Mouse (Mus musculus) lung, embryonic 16.5 days (tissue): Measurements from ENCODE around the gene Relt. TPM values are rescaled to one million over a fixed set of nuclear protein-coding genes. Genes with fewer than 3 reads are reported as not detected.
A peak's percentile ranks its signal among the peaks of the same experiment; 100 is the strongest.

Source experiments
- ATAC-seq: fragments of 200-750 bp; cut with Nextera tagmentation; 2 replicates; pipeline ENCODE4 v1.8.0; 2017; ENCODE audit warnings: low read depth, mild to moderate bottlenecking, moderate library complexity
- H3K27ac ChIP-seq: fragments of 300-500 bp; sonication (generic); 2 replicates; pipeline ENCODE4 v1.5.1; 2014; ENCODE audit warnings: mild to moderate bottlenecking, control low read depth, low read length
- H3K27me3 ChIP-seq: fragments of 300-500 bp; sonication (generic); 2 replicates; pipeline ENCODE4 v1.6.1; 2014; ENCODE audit warnings: low read depth, low read length, mixed read lengths; ENCODE audit not compliant: control insufficient read depth, insufficient read depth
- H3K36me3 ChIP-seq: fragments of 300-500 bp; sonication (generic); 2 replicates; pipeline ENCODE4 v1.6.1; 2014; ENCODE audit warnings: low read length; ENCODE audit not compliant: control insufficient read depth, insufficient read depth
- H3K4me1 ChIP-seq: fragments of 300-500 bp; sonication (generic); replicated peaks from 2 replicates; pipeline ENCODE4 v1.6.1; 2014; ENCODE audit warnings: low read length, mixed read lengths; ENCODE audit not compliant: control insufficient read depth, insufficient read depth
- H3K4me2 ChIP-seq: fragments of 300-500 bp; sonication (generic); 2 replicates; pipeline ENCODE4 v1.6.1; 2014; ENCODE audit warnings: low read depth, low read length, control low read depth
- H3K4me3 ChIP-seq: fragments of 300-500 bp; sonication (generic); 2 replicates; pipeline ENCODE4 v1.5.1; 2014; ENCODE audit warnings: mild to moderate bottlenecking, low read length, control low read depth
- H3K9ac ChIP-seq: fragments of 300-500 bp; sonication (generic); 2 replicates; pipeline ENCODE4 v1.6.1; 2014; ENCODE audit warnings: low read length, control low read depth
- H3K9me3 ChIP-seq: fragments of 300-500 bp; sonication (generic); 2 replicates; pipeline ENCODE4 v1.6.1; 2016; ENCODE audit warnings: low read length; ENCODE audit not compliant: control insufficient read depth
- WGBS: fragments of 180-500 bp; shearing (Covaris S2); extraction: QIAGEN DNeasy Blood & Tissue Kit; methylation state at CpG from one replicate; pipeline ENCODE4 v1.1.7; 2014; 5-methylcytosine and 5-hydroxymethylcytosine counted together
- polyA plus RNA-seq: library from polyadenylated mRNA; unstranded; fragments of >200 nt; fragmentation: Nextera tagmentation; extraction: Ambion mirVana; gene quantifications from 2 replicates; pipeline ENCODE4 v1.2.1, GENCODE M21; 2015

Relt gene
- polyA plus RNA-seq, 1 experiment from 2014 or later, result 3.8 TPM

DNA sequence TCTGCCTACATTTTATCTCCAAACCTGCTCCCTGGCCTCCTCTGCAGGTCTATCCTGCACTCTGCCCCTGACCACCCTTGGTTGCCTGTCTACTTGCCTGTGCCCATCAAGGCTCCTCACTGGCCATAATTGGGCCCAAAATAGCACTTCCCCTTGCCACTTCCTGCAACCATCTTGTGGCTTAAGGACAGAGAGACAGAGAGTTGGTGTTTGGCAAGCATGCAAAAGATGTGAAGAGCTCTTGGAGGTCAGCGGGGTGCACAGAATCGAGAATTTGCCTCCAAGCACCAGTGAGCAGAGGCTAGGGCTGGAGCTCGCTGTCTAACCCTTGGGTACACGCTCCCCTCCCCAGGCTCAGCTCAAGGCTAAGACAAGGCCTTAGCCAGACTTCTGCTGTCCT is 5.3 kb upstream of the Relt start:
- no peak overlapping the region for H3K4me3 ChIP-seq
- no peak for ATAC-seq
- no peaks in the 10 kb centered on the region for H3K9me3 ChIP-seq
- H3K27me3 ChIP-seq, result no peaks in the 10 kb centered on the region
- H3K36me3 ChIP-seq, result peaks cover 8% of the 10 kb centered on the region
- no peak overlapping the region for H3K4me2 ChIP-seq
- WGBS, result 56% methylated on average over 4 of the region's 4 CpGs
- no peaks in the 10 kb centered on the region for H3K4me1 ChIP-seq
- no peak overlapping the region for H3K9ac ChIP-seq
- peak overlapping the region; percentile 13; the same call in 1 of the 2 replicates for H3K27ac ChIP-seq

DNA sequence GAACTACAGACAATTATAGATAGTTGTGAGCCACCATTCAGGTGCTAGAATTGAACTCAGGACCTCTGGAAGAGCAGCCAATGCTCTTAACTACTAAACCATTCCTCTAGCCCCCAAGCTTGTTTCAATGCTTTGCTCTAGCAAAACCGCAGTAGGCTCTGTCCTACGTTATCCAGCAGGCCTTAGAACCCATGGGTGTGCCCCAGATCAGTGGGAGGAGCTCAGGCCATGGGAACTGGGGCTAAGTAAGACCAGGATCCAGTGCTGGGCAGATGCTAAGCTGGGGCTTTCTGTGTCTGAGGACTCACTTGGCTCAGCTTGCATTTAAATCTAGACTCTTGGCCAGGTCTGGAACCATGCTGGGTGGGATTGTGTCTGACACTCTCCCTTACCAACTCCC is 4.3 kb upstream of the Relt start:
- no peak overlapping the region for H3K9ac ChIP-seq
- H3K4me1 ChIP-seq, result peaks cover 3% of the 10 kb centered on the region; the same call in 1 of the 2 replicates
- H3K4me2 ChIP-seq, result no peak overlapping the region
- no peaks in the 10 kb centered on the region for H3K9me3 ChIP-seq
- H3K27me3 ChIP-seq, result no peaks in the 10 kb centered on the region
- 44% methylated on average over 2 of the region's 2 CpGs for WGBS
- H3K4me3 ChIP-seq, result no peak overlapping the region
- H3K27ac ChIP-seq, result no peak overlapping the region
- H3K36me3 ChIP-seq, result peaks cover 2% of the 10 kb centered on the region
- ATAC-seq, result no peak

DNA sequence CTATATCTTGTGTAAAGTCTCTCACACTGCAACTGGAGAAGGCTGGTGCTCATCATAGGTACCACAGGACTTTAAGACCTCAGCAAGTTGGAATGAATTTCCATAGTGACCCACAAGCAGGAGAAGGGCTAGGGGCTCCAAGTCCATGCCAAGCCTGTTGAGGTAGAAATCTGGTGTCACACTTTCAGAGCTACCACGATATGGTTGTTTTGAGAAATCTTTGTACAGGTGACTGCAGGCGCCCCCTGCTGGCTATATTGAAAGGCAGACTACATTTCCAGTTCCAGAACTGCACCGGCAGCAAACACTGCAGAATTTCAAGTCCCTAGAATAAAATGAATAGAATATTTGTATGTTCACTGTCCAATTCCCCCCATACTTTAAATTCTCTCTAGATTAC is 3.4 kb upstream of the Relt start:
- H3K4me2 ChIP-seq, result no peak overlapping the region
- no peaks in the 10 kb centered on the region for H3K36me3 ChIP-seq
- H3K9me3 ChIP-seq, result no peaks in the 10 kb centered on the region
- WGBS, result 5% methylated on average over 3 of the region's 3 CpGs
- no peaks in the 10 kb centered on the region for H3K27me3 ChIP-seq
- H3K9ac ChIP-seq, result no peak overlapping the region
- ATAC-seq, result no peak
- no peak overlapping the region for H3K27ac ChIP-seq
- H3K4me1 ChIP-seq, result peaks cover 3% of the 10 kb centered on the region; the same call in 1 of the 2 replicates
- no peak overlapping the region for H3K4me3 ChIP-seq

DNA sequence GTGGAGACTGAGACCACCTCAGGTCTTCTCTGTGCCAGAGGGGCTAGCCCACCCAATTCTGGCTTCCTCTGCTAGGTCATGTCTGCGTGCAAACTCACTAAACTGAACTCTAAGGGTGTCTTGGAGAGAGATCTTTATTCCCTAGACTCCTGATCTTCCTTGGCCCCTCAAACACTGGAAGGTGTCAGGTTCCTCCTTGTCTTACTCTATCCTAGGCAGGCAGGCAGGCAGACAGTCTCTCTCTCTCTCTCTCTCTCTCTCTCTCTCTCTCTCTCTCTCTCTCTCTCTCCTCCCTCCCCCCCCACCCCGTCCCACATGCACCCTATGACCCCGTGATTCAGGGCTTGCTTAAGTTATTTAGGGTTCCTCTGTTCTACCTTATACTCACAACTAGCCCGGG is 893 bp downstream of the Relt start:
- Histone ChIP-seq H3K27me3 (no peaks in the 10 kb centered on the region), H3K9ac (peak overlapping the region; percentile 70), H3K9me3 (no peaks in the 10 kb centered on the region), H3K4me2 (peak overlapping the region; percentile 99), H3K36me3 (no peaks in the 10 kb centered on the region), H3K27ac (peak overlapping the region; percentile 23; the same call in 1 of the 2 replicates), H3K4me3 (peak overlapping the region; percentile 62), H3K4me1 (peaks cover 5% of the 10 kb centered on the region; the same call in 1 of the 2 replicates)
- WGBS, result 6% methylated on average over 4 of the region's 4 CpGs
- ATAC-seq, result no peak

DNA sequence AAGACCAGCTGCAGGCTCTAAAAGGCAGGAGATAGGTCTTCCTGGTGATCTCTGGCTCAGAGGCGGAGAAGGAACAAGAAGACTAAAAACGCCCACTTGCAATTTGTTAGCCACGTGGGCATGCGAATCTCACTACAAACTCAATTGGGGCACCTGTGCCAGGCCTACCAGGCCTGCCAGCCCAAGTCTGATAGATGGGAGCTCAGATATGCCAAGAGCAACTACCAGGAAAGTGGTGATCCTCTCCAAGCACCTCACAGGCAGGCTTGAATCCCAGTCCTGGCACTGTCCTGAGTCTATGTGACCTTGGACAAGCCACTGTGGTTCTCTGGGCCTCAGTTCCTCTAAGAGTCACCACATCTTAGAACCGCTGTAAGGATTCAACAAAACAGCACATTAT is 2.0 kb downstream of the Relt start:
- Histone ChIP-seq H3K27ac (no peak overlapping the region), H3K27me3 (no peaks in the 10 kb centered on the region), H3K4me2 (no peak overlapping the region), H3K9ac (no peak overlapping the region), H3K9me3 (no peaks in the 10 kb centered on the region), H3K36me3 (no peaks in the 10 kb centered on the region), H3K4me1 (peaks cover 5% of the 10 kb centered on the region; the same call in 1 of the 2 replicates), H3K4me3 (no peak overlapping the region)
- 85% methylated on average over 5 of the region's 5 CpGs for WGBS
- no peak for ATAC-seq

DNA sequence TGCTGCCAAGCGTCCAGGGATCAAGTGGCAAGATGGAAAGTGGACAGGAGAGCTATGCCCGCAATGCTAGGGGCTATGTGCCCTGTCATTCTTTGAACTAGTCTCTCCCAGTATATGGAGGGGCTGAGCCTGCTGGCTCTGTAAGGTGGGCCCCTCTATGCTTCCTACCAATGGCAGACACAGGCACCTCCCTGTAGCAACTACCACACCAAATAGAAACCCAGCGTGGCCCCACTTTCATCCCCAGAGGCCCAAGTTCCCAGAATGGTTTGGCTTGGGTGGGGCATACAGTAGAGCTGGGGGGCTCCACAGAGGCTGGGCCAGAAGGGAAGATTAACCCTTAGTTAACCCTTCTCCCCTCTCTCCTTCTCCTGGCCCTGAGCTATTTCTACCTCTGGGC is 2.8 kb downstream of the Relt start:
- Histone ChIP-seq H3K27ac (no peak overlapping the region), H3K36me3 (no peaks in the 10 kb centered on the region), H3K4me3 (no peak overlapping the region), H3K9me3 (no peaks in the 10 kb centered on the region), H3K27me3 (no peaks in the 10 kb centered on the region), H3K9ac (no peak overlapping the region), H3K4me2 (no peak overlapping the region), H3K4me1 (peaks cover 11% of the 10 kb centered on the region)
- ATAC-seq, result no peak
- 81% methylated on average over 3 of the region's 3 CpGs for WGBS

DNA sequence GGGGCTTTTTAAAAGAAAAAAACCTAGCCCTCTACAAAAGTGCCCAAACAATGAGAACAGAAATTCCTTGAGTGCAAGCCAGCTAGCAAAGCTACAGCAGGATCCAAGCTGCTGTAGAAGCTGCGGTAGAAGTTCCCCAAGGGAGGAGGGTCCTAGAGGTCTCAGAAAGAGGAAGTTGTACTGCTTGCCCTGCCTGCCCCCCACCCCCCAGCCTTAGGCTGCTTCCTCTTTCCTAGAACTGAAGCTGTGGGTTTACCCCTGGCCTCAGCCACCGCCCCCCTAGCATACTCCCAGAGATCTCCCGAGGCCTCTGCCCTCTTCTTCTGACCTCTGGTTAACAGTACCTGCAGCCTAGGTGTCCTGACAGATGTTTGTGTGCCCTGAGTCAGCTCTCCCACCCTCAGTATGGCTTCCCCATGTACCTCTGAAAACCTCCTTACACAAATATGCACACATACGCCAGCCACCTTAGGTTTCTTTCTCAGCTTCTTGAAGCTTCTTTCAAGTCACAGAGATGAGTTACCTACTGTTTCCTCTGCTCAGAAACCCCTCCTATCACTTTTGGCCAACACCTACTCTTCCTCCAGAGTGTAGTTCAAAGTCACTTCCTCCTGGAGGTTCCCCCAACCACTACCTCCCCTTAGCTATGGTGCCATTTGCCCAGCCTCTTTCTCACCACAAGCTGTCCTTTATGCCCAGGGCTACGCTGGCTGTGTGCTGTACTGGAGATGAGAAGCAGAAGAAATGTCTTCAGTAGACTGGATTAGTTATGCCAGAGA is 7.3 kb downstream of the Relt start:
- Histone ChIP-seq H3K9ac (peak overlapping the region; percentile 47), H3K27ac (peak overlapping the region; percentile 57), H3K27me3 (no peaks in the 10 kb centered on the region), H3K4me2 (peak overlapping the region; percentile 20), H3K4me3 (no peak overlapping the region), H3K4me1 (peaks cover 23% of the 10 kb centered on the region), H3K9me3 (no peaks in the 10 kb centered on the region), H3K36me3 (no peaks in the 10 kb centered on the region)
- 49% methylated on average over 5 of the region's 5 CpGs for WGBS
- ATAC-seq, result peak; percentile 61

DNA sequence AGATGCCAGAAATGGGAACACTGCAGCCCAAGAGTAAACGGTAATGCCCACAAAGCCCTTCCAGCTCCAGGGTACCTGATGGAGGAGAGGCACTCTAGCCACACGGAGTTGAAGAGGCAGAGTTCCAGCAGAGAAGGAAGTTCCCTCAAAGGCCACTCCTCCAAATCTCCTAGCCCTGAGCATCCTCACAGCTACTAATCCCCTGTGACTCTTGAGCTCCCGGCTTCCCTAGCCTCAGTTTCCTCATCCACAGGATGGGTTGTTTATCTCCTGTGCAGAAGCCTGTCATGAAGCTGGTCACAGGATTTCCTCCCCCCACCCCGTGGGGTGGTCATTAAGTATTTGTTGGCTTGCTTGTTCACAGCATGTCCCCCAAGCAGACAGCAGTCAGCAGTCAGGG is 7.9 kb downstream of the Relt start:
- H3K27me3 ChIP-seq, result no peaks in the 10 kb centered on the region
- H3K4me3 ChIP-seq, result no peak overlapping the region
- peak overlapping the region; percentile 57 for H3K27ac ChIP-seq
- WGBS, result 30% methylated on average over 4 of the region's 4 CpGs
- peaks cover 23% of the 10 kb centered on the region for H3K4me1 ChIP-seq
- H3K4me2 ChIP-seq, result peak overlapping the region; percentile 20
- 0 out of 2 replicates have a peak, but pooled peaks have one; percentile 5 for ATAC-seq
- H3K36me3 ChIP-seq, result no peaks in the 10 kb centered on the region
- no peaks in the 10 kb centered on the region for H3K9me3 ChIP-seq
- peak overlapping the region; percentile 47 for H3K9ac ChIP-seq

DNA sequence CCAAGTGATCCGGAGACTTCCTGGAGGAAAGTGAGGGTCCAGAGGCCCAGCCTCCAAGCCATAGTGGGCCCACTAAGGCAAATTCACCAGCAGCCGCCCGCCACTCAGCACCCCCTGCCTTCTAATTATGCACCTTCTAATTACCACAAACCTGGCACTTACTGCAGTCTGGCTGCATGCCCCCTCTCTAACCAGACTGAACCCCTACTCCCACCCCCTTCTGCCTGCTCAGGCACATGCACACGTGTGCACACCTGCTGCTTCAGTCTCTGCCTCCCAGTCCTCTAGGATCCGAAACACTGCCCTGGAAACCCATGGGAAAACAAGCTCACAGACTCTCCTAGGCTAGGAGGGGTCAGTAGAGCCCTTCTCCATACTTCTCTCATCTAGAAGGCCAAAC is 8.4 kb downstream of the Relt start:
- no peaks in the 10 kb centered on the region for H3K9me3 ChIP-seq
- no peak overlapping the region for H3K4me2 ChIP-seq
- 65% methylated on average over 5 of the region's 5 CpGs for WGBS
- peaks cover 23% of the 10 kb centered on the region for H3K4me1 ChIP-seq
- H3K36me3 ChIP-seq, result no peaks in the 10 kb centered on the region
- H3K27me3 ChIP-seq, result no peaks in the 10 kb centered on the region
- no peak overlapping the region; the same call in 1 of the 2 replicates for H3K9ac ChIP-seq
- no peak for ATAC-seq
- no peak overlapping the region for H3K27ac ChIP-seq
- no peak overlapping the region for H3K4me3 ChIP-seq
